Mouse (Mus musculus) bone marrow macrophage, adult 2 months (primary cell): ENCODE measurements at regions not wholly inside any gene's neighbourhood (a gene's known extent, or its start where the extent isn't known, plus 50 kb on each side); places are given as distances from the start of the nearest gene placed in this dataset.

Experiments used
- CTCF ChIP-seq: IDR thresholded peaks from 2 replicates; pipeline ENCODE4 v1.5.1; 2012; ENCODE audit warnings: low read depth, mild to moderate bottlenecking, low read length, moderate library complexity
- POLR2A ChIP-seq: IDR thresholded peaks from 2 replicates; pipeline ENCODE4 v1.6.1; 2012; ENCODE audit warnings: mild to moderate bottlenecking, low read depth, low read length, borderline replicate concordance

DNA sequence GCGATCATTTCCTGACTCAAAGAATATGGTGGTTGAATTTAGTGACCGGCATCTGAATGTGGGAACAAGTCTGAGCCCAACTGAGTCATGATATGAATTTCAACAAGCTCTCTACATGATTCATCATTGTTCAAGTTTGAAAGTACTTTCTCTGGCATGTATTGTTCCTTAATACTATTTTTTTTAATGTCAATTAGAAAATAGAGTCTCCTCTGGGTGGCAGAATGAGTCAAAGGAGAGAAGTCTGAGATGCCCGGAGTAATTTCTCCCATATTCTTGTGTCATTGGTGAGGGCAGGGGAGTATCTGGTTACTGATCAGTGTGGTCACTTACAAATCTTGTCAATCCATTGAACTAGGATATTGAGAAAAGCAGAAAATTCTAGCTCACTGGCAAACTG is 205.9 kb downstream of the Kif20b start:
- TF ChIP-seq CTCF = no peak
- no peak for TF ChIP-seq POLR2A
